ENCODE assay signal across 13 mouse cellular contexts in genomic region chr1:161670937-161671336, GRCm38 (mm10).
DNase-seq lines count a peak whose midpoint lies in the region; ATAC-seq lines count a peak whose summit lies in the region.
"Had no signal": no experiment of that assay in that cellular context is flagged by ENCODE, and none has a peak within 500 bp of the region (broad histone marks: within the 10 kb centered on the region; RNA-seq: fewer than 3 reads in every experiment).

No protein-coding gene starts in this region.

- DNase-seq in spleen, postnatal 36 days (ENCODE audit: low spot score in 2 of 2), result peak; percentile 32 to 41
- DNase-seq in spleen, postnatal 10 days (ENCODE audit: low spot score in 2 of 2), result no peak
- DNase-seq in thymus, adult 18-20 months, result peak; percentile 46 to 76
- DNase-seq in embryo, embryonic 10 days (ENCODE audit: low spot score), result no peak
- no peak for DNase-seq in ovary, postnatal 14 days (ENCODE audit: low spot score)
- no peak for DNase-seq in adrenal gland, postnatal 14 days
- DNase-seq: adrenal gland, adult 8-10 months; embryo, embryonic 11 days; heart, adult 2 months; heart, postnatal 10 days; liver had no signal

- ATAC-seq in inflammation-experienced regulatory T-cells, adult 6 months, result peak; percentile 99
- ATAC-seq: forebrain, embryonic 15.5 days had no signal

Comparison
In these comparisons a context has a peak if more than half of its experiments do, and no peak if none do; other contexts are left out.
1. DNase-seq: peak in spleen, postnatal 36 days (2 of 2) and thymus, adult 18-20 months (2 of 2); none in spleen, postnatal 10 days (0 of 2), embryo, embryonic 10 days (single experiment), ovary, postnatal 14 days (single experiment) and adrenal gland, postnatal 14 days (single experiment).